Mouse (Mus musculus): ENCODE data around the gene Cryzl2. TPM values are rescaled to one million over a fixed set of nuclear protein-coding genes. Genes with fewer than 3 reads are reported as not detected.

Gene Cryzl2
- 27.1 and 30.5 TPM in 2 replicates for polyA plus RNA-seq (2015; fragmentation: Nextera tagmentation; extraction: Ambion mirVana)

- 0 out of 2 replicates have a peak within 1 kb of the TSS, but pooled peaks have one; percentile 17 for H3K27ac ChIP-seq
- H3K4me2 ChIP-seq = peak within 1 kb of the TSS; percentile 80
- no peaks in the 10 kb centered on the region for H3K9me3 ChIP-seq (replicated peaks)
- 8% methylated on average over 28 of the region's 29 CpGs for WGBS
- peak; percentile 92 for ATAC-seq (replicated peaks; ENCODE audit: insufficient number of reproducible peaks, insufficient read depth, low FRiP score, low read depth)
- H3K36me3 ChIP-seq = no peaks in the 10 kb centered on the region
- peak within 1 kb of the TSS; percentile 53 for H3K4me3 ChIP-seq
- no peaks in the 10 kb centered on the region for H3K27me3 ChIP-seq
- H3K4me1 ChIP-seq (replicated peaks) = peaks cover 6% of the 10 kb centered on the region
- H3K9ac ChIP-seq = peak within 1 kb of the TSS; percentile 61
These were observed at the start of gene Cryzl2 for GRCm38 (mm10) chr1:157458421-157459208. TSS of gene Cryzl2 (plus strand) at chr1:157458577.

- H3K4me3 ChIP-seq = no peak overlapping the region
- H3K27me3 ChIP-seq = no peaks in the 10 kb centered on the region
- ATAC-seq (replicated peaks; ENCODE audit: insufficient number of reproducible peaks, insufficient read depth, low FRiP score, low read depth) = no peak
- no peaks in the 10 kb centered on the region for H3K36me3 ChIP-seq
- H3K4me2 ChIP-seq = peak overlapping the region; percentile 36; the same call in 1 of the 2 replicates
- H3K9me3 ChIP-seq (replicated peaks) = no peaks in the 10 kb centered on the region
- no peak overlapping the region for H3K9ac ChIP-seq
- no peak overlapping the region for H3K27ac ChIP-seq
- H3K4me1 ChIP-seq (replicated peaks) = peaks cover 29% of the 10 kb centered on the region
- WGBS = 55% methylated on average over 2 of the region's 2 CpGs
These were observed 48.7 kb upstream of the Cryzl2 start for GRCm38 (mm10) chr1:157409648-157410047.

- Histone ChIP-seq H3K4me2 (peak overlapping the region; percentile 74), H3K9me3 (replicated peaks) (no peaks in the 10 kb centered on the region), H3K4me3 (peak overlapping the region; percentile 88), H3K4me1 (replicated peaks) (peaks cover 26% of the 10 kb centered on the region), H3K36me3 (no peaks in the 10 kb centered on the region), H3K9ac (peak overlapping the region; percentile 91), H3K27ac (peak overlapping the region; percentile 98), H3K27me3 (no peaks in the 10 kb centered on the region)
- no peak for ATAC-seq (replicated peaks; ENCODE audit: insufficient number of reproducible peaks, insufficient read depth, low FRiP score, low read depth)
- WGBS = 5% methylated on average over 8 of the region's 8 CpGs
These were observed 47.4 kb upstream of the Cryzl2 start for GRCm38 (mm10) chr1:157410937-157411336.

GRCm38 (mm10) chr1:157411341-157411710 is 47.1 kb upstream of the Cryzl2 start:
- Histone ChIP-seq H3K27ac (peak overlapping the region; percentile 98), H3K4me2 (peak overlapping the region; percentile 74), H3K4me3 (peak overlapping the region; percentile 88), H3K36me3 (no peaks in the 10 kb centered on the region), H3K9me3 (replicated peaks) (no peaks in the 10 kb centered on the region), H3K27me3 (no peaks in the 10 kb centered on the region), H3K9ac (peak overlapping the region; percentile 91), H3K4me1 (replicated peaks) (peaks cover 28% of the 10 kb centered on the region)
- under 1% methylated on average over 4 of the region's 4 CpGs for WGBS
- ATAC-seq (replicated peaks; ENCODE audit: insufficient number of reproducible peaks, insufficient read depth, low FRiP score, low read depth) = no peak

GRCm38 (mm10) chr1:157411711-157412380 is 46.5 kb upstream of the Cryzl2 start:
- WGBS = under 1% methylated on average over 73 of the region's 85 CpGs
- no peaks in the 10 kb centered on the region for H3K36me3 ChIP-seq
- no peaks in the 10 kb centered on the region for H3K27me3 ChIP-seq
- no peaks in the 10 kb centered on the region for H3K9me3 ChIP-seq (replicated peaks)
- ATAC-seq (replicated peaks; ENCODE audit: insufficient number of reproducible peaks, insufficient read depth, low FRiP score, low read depth) = peak; percentile 89
- peaks cover 31% of the 10 kb centered on the region for H3K4me1 ChIP-seq (replicated peaks)
- H3K4me2 ChIP-seq = peak overlapping the region; percentile 74
- H3K9ac ChIP-seq = peak overlapping the region; percentile 91
- peak overlapping the region; percentile 98 for H3K27ac ChIP-seq
- peak overlapping the region; percentile 88 for H3K4me3 ChIP-seq

- 1% methylated on average over 62 of the region's 62 CpGs for WGBS
- H3K4me1 ChIP-seq (replicated peaks) = peaks cover 36% of the 10 kb centered on the region
- H3K27ac ChIP-seq = peak within 1 kb of the TSS; percentile 98
- no peaks in the 10 kb centered on the region for H3K9me3 ChIP-seq (replicated peaks)
- no peaks in the 10 kb centered on the region for H3K36me3 ChIP-seq
- peak; percentile 95 for ATAC-seq (replicated peaks; ENCODE audit: insufficient number of reproducible peaks, insufficient read depth, low FRiP score, low read depth)
- H3K4me2 ChIP-seq = peak within 1 kb of the TSS; percentile 74
- peak within 1 kb of the TSS; percentile 88 for H3K4me3 ChIP-seq
- H3K27me3 ChIP-seq = no peaks in the 10 kb centered on the region
- H3K9ac ChIP-seq = peak within 1 kb of the TSS; percentile 91
These were observed 45.7 kb upstream of the Cryzl2 start, which contains the start of gene Rasal2 for GRCm38 (mm10) chr1:157412454-157413369. TSS of gene Rasal2 (minus strand) at chr1:157412595.

- H3K9ac ChIP-seq = no peak overlapping the region
- H3K36me3 ChIP-seq = peaks cover 9% of the 10 kb centered on the region
- H3K27me3 ChIP-seq = no peaks in the 10 kb centered on the region
- 0 out of 2 replicates have a peak overlapping the region, but pooled peaks have one; percentile 28 for H3K27ac ChIP-seq
- H3K4me1 ChIP-seq (replicated peaks) = peaks cover 29% of the 10 kb centered on the region
- H3K4me3 ChIP-seq = no peak overlapping the region
- no peak overlapping the region for H3K4me2 ChIP-seq
- no peak for ATAC-seq (replicated peaks; ENCODE audit: insufficient number of reproducible peaks, insufficient read depth, low FRiP score, low read depth)
- no peaks in the 10 kb centered on the region for H3K9me3 ChIP-seq (replicated peaks)
- 44% methylated on average over 3 of the region's 3 CpGs for WGBS
These were observed 42.6 kb upstream of the Cryzl2 start for GRCm38 (mm10) chr1:157415771-157416170.

GRCm38 (mm10) chr1:157416628-157417027 is 41.7 kb upstream of the Cryzl2 start:
- Histone ChIP-seq H3K27me3 (no peaks in the 10 kb centered on the region), H3K9me3 (replicated peaks) (no peaks in the 10 kb centered on the region), H3K4me3 (no peak overlapping the region), H3K36me3 (peaks cover 9% of the 10 kb centered on the region), H3K4me1 (replicated peaks) (peaks cover 21% of the 10 kb centered on the region), H3K4me2 (no peak overlapping the region), H3K27ac (peak overlapping the region; percentile 64), H3K9ac (no peak overlapping the region)
- WGBS = 79% methylated on average over 2 of the region's 2 CpGs
- ATAC-seq (replicated peaks; ENCODE audit: insufficient number of reproducible peaks, insufficient read depth, low FRiP score, low read depth) = no peak

GRCm38 (mm10) chr1:157417414-157417813 is 41.0 kb upstream of the Cryzl2 start:
- Histone ChIP-seq H3K27ac (peak overlapping the region; percentile 64), H3K9ac (no peak overlapping the region), H3K4me3 (no peak overlapping the region), H3K9me3 (replicated peaks) (no peaks in the 10 kb centered on the region), H3K36me3 (peaks cover 9% of the 10 kb centered on the region), H3K4me2 (peak overlapping the region; percentile 28; the same call in 1 of the 2 replicates), H3K27me3 (no peaks in the 10 kb centered on the region), H3K4me1 (replicated peaks) (peaks cover 21% of the 10 kb centered on the region)
- WGBS = 18% methylated on average over 3 of the region's 3 CpGs
- ATAC-seq (replicated peaks; ENCODE audit: insufficient number of reproducible peaks, insufficient read depth, low FRiP score, low read depth) = no peak

GRCm38 (mm10) chr1:157417861-157418260 is 40.5 kb upstream of the Cryzl2 start:
- no peaks in the 10 kb centered on the region for H3K27me3 ChIP-seq
- peak overlapping the region; percentile 28; the same call in 1 of the 2 replicates for H3K4me2 ChIP-seq
- no peak overlapping the region for H3K9ac ChIP-seq
- 36% methylated on average over 7 of the region's 7 CpGs for WGBS
- peaks cover 21% of the 10 kb centered on the region for H3K4me1 ChIP-seq (replicated peaks)
- H3K36me3 ChIP-seq = peaks cover 9% of the 10 kb centered on the region
- H3K4me3 ChIP-seq = no peak overlapping the region
- no peaks in the 10 kb centered on the region for H3K9me3 ChIP-seq (replicated peaks)
- no peak for ATAC-seq (replicated peaks; ENCODE audit: insufficient number of reproducible peaks, insufficient read depth, low FRiP score, low read depth)
- H3K27ac ChIP-seq = peak overlapping the region; percentile 64
